Mouse (Mus musculus): ENCODE data around the gene Bcan.

The Bcan gene

DNA sequence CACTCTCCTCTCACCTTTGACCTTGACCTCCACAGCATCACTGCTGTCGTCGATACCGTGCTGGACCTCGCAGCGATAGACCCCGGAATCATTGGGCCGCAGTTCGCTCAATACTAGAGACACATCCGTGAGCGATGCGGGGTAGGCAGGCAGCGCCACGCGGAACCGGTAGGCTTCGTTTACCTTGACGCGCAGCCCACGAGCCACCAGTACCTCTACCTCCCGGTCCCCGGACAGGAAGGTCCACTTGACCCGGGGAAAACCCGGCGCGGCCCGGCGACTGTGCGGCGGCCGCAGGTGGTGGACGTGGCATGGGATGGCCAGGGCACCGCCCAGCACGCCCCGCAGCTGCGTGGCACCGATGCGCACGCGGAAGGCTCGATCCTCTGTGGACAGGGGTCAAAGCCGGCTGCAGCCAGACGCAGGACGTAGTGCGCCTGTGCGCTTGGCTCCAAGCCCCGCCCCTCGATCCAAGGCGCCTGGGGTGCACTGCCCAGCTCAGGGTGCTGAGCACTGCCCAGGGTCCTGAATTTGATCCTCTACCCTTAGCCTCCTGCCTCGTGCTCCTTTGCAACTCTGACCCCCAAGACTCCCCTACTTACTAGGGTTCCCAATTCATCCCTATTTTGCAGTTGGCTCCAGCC, 2.9 kb downstream of the Bcan start:
- DNase-seq: no peak

- DNase-seq: no peak
Measured at GRCm38 (mm10) chr3:87996401-87996800, 3.6 kb downstream of the Bcan start.

DNA sequence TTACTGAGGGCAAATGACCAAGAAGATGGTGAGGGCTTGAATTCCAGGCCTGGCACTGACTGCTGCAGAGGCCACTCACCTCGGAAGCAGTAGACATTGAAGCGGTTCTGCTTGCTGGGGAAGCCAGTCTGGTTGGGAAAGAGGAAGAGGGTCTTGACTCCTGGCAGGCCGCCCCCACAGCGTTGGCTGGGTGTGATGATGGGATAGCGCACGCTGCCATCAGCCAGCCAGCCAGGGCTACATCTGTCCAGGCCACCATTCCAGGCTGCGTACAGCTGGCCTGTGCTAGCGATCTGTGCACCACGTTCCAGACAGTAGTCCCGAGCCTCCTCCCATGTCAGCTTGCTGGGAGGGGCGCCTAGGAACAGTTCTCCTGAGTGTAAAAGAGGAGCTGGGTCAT, 4.7 kb downstream of the Bcan start:
- no peak for DNase-seq

DNA sequence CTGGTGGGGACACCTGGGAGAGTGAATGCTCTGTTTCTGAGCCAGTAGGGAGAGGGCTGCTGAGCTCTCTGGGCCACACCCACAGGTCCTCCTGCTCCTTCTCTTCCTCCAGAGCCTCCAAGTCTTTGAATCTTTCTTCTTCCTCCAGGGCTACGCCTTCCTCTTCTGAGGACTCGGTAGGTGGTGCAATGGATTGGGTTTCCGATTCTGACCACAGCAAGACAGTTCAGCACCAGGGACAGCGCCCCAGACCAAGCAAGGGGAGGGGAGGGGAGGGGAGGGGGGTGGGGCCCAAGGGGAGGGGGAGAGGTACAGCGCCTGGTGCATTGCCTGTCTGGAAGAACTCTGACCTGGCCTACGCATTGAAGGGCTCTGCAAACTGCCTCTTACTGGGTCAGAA, 6.6 kb downstream of the Bcan start:
- peak; percentile 37 to 40 for DNase-seq

DNA sequence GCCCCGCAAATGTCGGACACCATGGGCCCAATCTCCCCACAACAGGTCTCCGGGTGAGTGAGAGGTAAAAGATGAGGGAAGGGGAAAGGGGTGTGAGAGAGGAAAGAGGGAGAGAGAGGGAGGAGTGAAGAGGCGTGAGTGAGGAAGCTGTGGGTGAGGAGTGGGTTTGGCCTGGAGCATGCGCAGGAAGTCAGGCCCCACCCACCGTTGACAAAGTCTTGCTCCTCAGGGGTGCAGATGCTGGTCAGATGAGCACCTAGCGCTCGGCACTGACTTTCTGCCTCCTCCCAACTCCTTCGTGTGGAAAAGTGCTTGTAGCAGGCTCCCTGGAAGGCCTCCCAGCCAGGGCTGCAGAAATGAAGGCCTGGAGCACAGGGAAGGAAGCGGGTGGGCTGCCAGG, 10.1 kb downstream of the Bcan start:
- no peak for DNase-seq

DNA sequence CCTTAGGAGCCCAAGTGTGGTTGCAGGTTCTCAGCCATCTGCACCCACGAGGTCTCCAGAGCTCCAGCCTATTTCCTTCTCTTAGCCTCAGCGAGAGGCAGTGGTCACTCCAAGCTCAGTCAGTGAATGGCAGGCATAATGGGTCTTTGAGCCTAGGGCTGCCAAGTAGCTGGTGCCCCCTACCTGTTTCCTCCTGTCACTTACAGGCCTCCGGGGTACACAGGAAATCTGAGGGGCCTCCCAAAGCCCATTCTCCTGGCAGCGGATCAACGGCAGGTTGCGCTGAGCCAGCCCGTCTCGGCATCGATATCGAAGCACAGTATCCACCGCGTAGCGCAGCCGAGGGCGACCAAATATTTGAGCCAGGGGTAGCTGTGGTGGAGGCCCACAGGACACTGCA, 12.0 kb downstream of the Bcan start:
- peak in 1 of 2 experiments; percentile 23 for DNase-seq

DNA sequence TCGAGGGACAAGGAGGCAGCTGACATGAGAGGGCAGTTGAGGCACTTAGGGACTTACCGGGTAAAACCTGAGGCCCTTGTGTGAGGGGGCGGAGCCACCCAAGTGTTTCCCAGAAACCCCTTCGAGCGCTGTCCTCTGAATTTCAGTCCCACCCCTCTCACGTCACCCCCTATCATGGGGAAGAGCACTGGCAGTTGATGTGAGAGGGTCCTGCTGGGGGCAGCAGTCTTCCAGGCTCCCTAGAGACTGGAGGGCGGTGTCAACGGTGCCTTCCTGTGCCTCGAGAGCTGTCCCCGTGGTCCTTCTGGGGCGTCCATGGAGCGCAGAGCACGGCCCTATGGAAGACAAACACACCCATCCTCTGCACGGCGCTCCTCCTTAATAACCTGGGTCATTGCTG, 12.4 kb downstream of the Bcan start:
- peak; percentile 18 to 46 for DNase-seq

DNA sequence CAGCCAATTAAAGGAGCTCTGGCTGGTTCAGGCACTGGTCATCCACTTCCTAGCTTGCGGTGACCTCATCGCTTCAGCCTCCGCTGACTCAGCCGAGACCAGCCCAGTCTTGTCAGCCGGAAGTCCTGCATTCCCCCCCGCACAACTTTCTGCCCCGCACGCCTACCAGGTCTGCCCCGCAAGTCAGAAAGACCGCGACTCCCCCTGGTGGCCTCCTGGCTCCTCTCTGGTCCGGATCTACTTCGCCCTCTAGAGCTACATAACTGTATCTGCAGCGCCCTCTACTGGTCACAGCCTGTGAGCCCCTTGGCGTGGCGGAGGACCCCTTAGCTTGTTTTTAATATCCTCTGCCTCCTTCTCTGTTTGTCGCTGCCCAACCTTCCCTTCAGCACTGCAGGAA, 13.2 kb downstream of the Bcan start:
- DNase-seq: peak; percentile 85 to 87

- DNase-seq: no peak
Measured at GRCm38 (mm10) chr3:87985505-87986320, 14.3 kb downstream of the Bcan start.

DNA sequence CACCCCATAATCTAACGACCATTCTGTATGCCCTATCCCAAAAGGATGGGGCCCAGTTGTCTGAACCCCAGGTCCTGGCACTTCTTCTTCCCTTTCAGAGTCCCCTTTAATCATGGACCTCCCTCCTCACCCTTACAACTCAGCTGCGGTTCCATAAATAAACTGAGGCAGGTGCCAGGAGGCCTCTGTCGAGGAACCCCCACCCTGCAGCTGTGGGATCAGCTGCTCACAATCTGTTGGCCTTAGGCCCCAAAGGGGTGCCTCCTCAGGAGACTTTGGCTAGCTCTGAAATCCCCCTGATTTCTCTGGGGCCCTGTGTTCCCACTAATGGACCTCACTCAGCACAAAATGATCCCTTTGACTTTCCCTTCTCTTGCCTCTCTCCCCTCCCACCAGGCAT, 15.9 kb downstream of the Bcan start:
- DNase-seq: no peak

GRCm38 (mm10) chr3:87983627-87984026, 16.4 kb downstream of the Bcan start:
- DNase-seq: no peak

DNA sequence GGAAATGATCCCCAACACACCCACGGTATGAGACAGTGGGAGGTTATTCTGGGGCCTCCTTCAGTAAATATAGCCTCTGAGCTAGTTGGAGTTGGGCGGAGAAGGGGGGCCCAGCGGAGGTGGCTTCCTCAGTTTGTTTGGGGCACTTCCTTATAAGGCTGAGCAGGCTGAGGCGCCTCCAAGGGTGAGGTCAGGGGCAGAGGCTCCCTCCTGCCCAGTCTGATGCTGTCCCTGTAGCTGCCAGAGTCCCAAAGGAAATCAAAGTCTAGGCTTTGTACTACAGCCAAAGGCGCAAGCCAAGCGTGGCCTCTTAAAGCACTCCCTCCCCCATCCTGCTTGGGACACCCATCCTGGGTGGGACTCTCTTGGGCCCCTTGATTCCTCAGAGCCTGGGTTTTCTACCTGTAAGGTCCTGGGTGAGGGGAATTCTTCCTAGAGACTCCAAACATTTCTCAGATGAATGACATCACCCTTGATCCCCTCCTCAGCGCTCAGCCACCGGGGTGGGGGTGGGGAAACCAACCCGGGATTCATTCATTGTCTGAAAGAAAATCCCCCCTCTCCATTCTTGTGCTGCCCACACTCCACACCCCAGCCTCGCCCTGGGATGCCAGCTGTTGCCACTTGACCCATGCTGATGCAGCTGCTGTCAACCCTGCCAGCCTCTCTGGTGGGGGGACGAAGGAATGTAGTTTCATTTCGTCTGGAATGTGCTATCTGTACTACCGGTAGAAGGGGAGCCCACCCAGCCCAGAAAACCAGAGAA, 17.0 kb downstream of the Bcan start:
- no peak for DNase-seq

GRCm38 (mm10) chr3:87981894-87982835, 17.9 kb downstream of the Bcan start:
- DNase-seq: no peak

- DNase-seq: no peak
Measured at GRCm38 (mm10) chr3:87981214-87981760, 18.7 kb downstream of the Bcan start.

DNA sequence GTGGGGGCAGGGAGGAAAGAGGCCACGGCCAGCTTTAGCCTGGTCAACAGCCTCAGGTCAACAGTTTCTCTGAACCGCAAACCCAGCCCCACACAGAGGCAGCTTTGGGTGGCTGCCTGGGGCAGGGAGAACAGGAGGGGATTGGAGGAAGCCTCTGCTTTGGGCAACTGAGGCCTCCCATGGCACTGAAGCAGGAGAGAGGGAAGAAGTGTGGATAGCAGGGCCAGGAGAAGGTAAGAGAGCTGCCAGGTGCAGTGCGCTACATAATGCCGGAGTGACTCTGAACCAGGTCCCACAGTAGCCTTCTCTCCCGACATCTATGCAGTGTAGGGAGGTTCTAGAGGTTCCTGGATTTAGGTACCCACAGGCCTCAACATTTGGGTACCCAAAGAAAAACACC, 19.3 kb downstream of the Bcan start:
- no peak for DNase-seq

GRCm38 (mm10) chr3:87980085-87980484, 19.9 kb downstream of the Bcan start:
- DNase-seq: no peak

- DNase-seq: no peak
Measured at GRCm38 (mm10) chr3:87979493-87979892, 20.5 kb downstream of the Bcan start.

- no peak for DNase-seq
Measured at GRCm38 (mm10) chr3:87974381-87974987, 25.5 kb downstream of the Bcan start.

- no peak for DNase-seq
Measured at GRCm38 (mm10) chr3:87973593-87974380, 26.2 kb downstream of the Bcan start.

- no peak for DNase-seq
Measured at GRCm38 (mm10) chr3:87972776-87973175, 27.3 kb downstream of the Bcan start.

- no peak for DNase-seq
Measured at GRCm38 (mm10) chr3:87972203-87972664, 27.8 kb downstream of the Bcan start.

All from thymus, postnatal 36 days (tissue).